Mouse (Mus musculus) G1E (cell line): Measurements from ENCODE around the gene Olfr248. TPM values are rescaled to one million over a fixed set of nuclear protein-coding genes. Genes with fewer than 3 reads are reported as not detected.
"Not testable (repeated sequence)": the region's sequence is repeated elsewhere in the genome, so short reads cannot be mapped to it uniquely, and the experiment has no call there.

Experiments used
- ATAC-seq: 2 replicates; pipeline ENCODE4 v1.8.0; 2016; ENCODE audit warnings: mild to moderate bottlenecking; ENCODE audit not compliant: insufficient number of reproducible peaks, poor library complexity, low FRiP score, severe bottlenecking; ENCODE audit errors: extremely low read depth
- DNase-seq: peaks from one replicate; pipeline ENCODE4 v3.0.0; 2012; ENCODE audit warnings: low spot score
- H3K27me3 ChIP-seq: 2 replicates; pipeline ENCODE4 v1.6.1; 2012; ENCODE audit warnings: mild to moderate bottlenecking, low read length, inconsistent platforms; ENCODE audit not compliant: insufficient read depth
- H3K36me3 ChIP-seq: replicated peaks from 2 replicates; pipeline ENCODE3; 2012; ENCODE audit warnings: mild to moderate bottlenecking, inconsistent platforms
- H3K4me1 ChIP-seq: 2 replicates; pipeline ENCODE4 v1.6.1; 2012; ENCODE audit warnings: low read depth, low read length, inconsistent platforms, mixed read lengths; ENCODE audit not compliant: insufficient read depth
- H3K4me3 ChIP-seq: 2 replicates; pipeline ENCODE4 v1.5.1; 2012; ENCODE audit warnings: low read depth, mild to moderate bottlenecking, inconsistent platforms, low read length, moderate library complexity, mixed read lengths
- H3K9me3 ChIP-seq: replicated peaks from 2 replicates; pipeline ENCODE4 v1.6.1; 2012; ENCODE audit warnings: inconsistent platforms
- CTCF ChIP-seq: IDR thresholded peaks from 2 replicates; pipeline ENCODE4 v1.5.1; 2012; ENCODE audit warnings: low read depth, low read length, inconsistent platforms, mixed read lengths
- GATA1 ChIP-seq: IDR thresholded peaks from 2 replicates; pipeline ENCODE4 v1.6.1; 2012; ENCODE audit warnings: borderline replicate concordance, low read length, inconsistent platforms, mixed read lengths
- GATA2 ChIP-seq: IDR thresholded peaks from 2 replicates; pipeline ENCODE4 v1.6.1; 2012; ENCODE audit warnings: low read depth, low read length, inconsistent platforms, borderline replicate concordance
- POLR2AphosphoS5 ChIP-seq: IDR thresholded peaks from 2 replicates; pipeline ENCODE4 v1.6.1; 2012; ENCODE audit warnings: low read depth, low read length, inconsistent platforms; ENCODE audit not compliant: insufficient replicate concordance
- TAL1 ChIP-seq: conservative IDR thresholded peaks from 2 replicates; pipeline ENCODE4 v1.6.1; 2012; ENCODE audit warnings: low read depth, low read length, inconsistent platforms, mixed read lengths
- polyA plus RNA-seq: library from polyadenylated mRNA; stranded (reverse); fragments of >175 nt; gene quantifications from 2 replicates; pipeline ENCODE4 v1.2.3, GENCODE M21; 2012
- total RNA-seq, 2 experiments: library from RNA; stranded (forward) in 1 of 2; stranded (reverse) in 1 of 2; fragments of 200-1000 nt in 1 of 2; fragments of >200 nt in 1 of 2; fragmentation: Nextera tagmentation in 1 of 2; gene quantifications; 2 replicates each; pipeline ENCODE4 v1.2.3; 2014 to 2017

The Olfr248 gene
- total RNA-seq (2014; fragmentation: Nextera tagmentation) (not detected in 2 replicates), total RNA-seq (2017) (0.12 TPM in 1 of 2 replicates, not detected in the other), polyA plus RNA-seq (not detected in 2 replicates)

GRCm38 (mm10) chr1:174390746-174391145 is at the start of gene Olfr248:
Gene Olfr248, plus strand, starts transcription at chr1:174391046.
- no peak for DNase-seq
- Histone ChIP-seq H3K4me3 (no peak within 1 kb of the TSS), H3K36me3 (no peaks in the 10 kb centered on the region), H3K4me1 (no peaks in the 10 kb centered on the region), H3K9me3 (no peaks in the 10 kb centered on the region), H3K27me3 (no peaks in the 10 kb centered on the region)
- ATAC-seq, result no peak
- no peak for TF ChIP-seq TAL1
- no peak for TF ChIP-seq POLR2AphosphoS5
- no peak for TF ChIP-seq CTCF
- TF ChIP-seq GATA2, result no peak
- no peak for TF ChIP-seq GATA1

- not testable (repeated sequence) for H3K4me1 ChIP-seq, H3K36me3 ChIP-seq, H3K9me3 ChIP-seq, ATAC-seq, DNase-seq, H3K4me3 ChIP-seq, H3K27me3 ChIP-seq
These were observed 37.2 kb upstream of the Olfr248 start for GRCm38 (mm10) chr1:174353636-174354035.

DNA sequence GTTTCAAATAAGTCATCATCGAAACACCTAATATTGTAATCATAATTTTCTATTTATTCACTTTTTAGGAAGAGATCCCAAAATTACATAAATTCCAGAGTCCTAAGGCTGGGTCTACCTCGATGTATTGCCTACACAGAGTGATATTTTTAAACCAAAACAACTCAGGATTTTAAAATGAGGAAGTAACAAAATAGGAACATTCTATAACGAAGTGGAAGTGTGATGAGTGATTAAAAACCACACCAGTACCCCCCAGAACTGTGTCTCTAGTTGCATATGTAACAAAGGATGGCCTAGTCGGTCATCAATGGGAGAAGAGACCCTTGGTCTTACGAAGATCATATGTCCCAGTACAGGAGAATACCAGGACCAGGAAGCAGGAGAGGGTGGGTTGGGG is 36.2 kb upstream of the Olfr248 start:
- Histone ChIP-seq H3K4me3 (no peak overlapping the region), H3K36me3 (no peaks in the 10 kb centered on the region), H3K4me1 (no peaks in the 10 kb centered on the region), H3K9me3 (no peaks in the 10 kb centered on the region), H3K27me3 (no peaks in the 10 kb centered on the region)
- TF ChIP-seq TAL1 (no peak), GATA1 (no peak), GATA2 (no peak), CTCF (no peak), POLR2AphosphoS5 (no peak)
- DNase-seq (no peak), ATAC-seq (no peak)

DNA sequence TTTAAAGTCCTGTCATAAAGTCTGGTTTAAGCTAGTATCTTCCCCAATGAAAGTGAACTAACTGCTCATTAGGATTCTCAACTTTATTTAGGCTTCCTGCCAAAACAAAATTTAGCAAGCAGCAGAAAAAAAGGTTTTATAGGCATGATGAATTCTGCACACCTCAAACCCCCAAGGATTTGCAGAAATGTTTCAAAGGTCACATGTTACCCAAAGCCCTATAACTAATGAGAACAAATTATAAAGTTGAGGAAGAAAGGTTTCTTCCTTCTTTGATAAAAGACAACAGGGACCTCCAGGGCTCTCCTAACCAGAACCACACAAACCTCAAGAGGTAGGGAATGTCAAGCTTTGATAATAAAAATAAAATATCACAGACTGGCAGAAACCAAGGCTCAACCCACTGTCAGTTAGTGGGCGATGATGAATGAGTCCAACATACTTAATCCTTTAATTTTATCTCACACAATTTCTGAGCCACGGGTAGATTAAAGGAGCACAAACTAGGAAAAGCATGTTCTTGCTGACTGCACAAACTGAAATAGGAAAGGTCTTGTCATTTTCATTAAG is 25.9 kb upstream of the Olfr248 start, which contains the start of gene Olfr417:
Olfr417 (plus strand) TSS at position 241 of the 570 bp plus-strand sequence.
- no peak for ATAC-seq

DNA sequence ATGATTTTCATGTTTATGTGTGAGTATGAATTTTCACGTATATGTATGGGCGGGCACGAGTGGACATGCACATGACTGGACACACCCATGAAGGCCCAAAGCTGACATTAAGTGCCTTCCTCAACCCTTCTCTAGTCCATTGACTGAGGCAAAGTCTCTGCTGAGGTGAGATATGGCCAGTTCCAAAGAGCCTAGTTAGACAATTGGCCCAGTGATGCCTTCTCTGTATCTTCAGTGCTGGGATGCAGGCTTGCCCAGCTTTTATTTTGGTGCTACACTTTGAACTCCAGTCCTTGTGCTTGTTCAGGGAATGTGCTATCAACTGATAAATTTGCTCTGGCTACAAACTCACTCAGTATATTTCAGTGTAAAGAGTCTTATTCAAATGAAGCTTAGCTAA is 17.0 kb upstream of the Olfr248 start:
- TF ChIP-seq CTCF, result no peak
- no peak for TF ChIP-seq POLR2AphosphoS5
- no peak for TF ChIP-seq GATA2
- no peak for TF ChIP-seq TAL1
- no peak for TF ChIP-seq GATA1
- no peaks in the 10 kb centered on the region for H3K9me3 ChIP-seq

More for the DNA sequence above, 25.9 kb upstream of the Olfr248 start, which contains the start of gene Olfr417:
- Histone ChIP-seq H3K4me1 (no peaks in the 10 kb centered on the region), H3K9me3 (no peaks in the 10 kb centered on the region), H3K27me3 (no peaks in the 10 kb centered on the region), H3K4me3 (no peak within 1 kb of the TSS), H3K36me3 (no peaks in the 10 kb centered on the region)
- TF ChIP-seq CTCF (no peak), GATA2 (no peak), TAL1 (no peak), GATA1 (no peak), POLR2AphosphoS5 (no peak)
- DNase-seq, result no peak

DNA sequence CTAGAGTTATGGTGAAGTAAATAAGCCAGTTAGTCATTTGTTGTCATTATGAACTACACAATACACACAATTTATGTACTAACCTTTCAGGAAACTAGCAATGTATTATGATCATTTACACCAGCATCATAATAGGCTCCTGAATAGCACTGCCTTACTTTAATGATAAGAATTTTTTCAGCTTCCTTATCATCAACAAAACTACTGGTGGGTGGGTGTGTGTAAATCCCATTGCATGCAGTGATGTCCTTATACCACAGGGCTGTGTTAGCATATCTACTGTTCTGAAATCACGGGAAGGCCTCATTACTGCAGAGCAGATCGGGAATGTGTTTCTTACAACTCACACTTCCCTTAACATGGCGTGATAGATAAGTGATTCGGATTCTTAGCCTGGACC is 32.1 kb downstream of the Olfr248 start:
- no peak overlapping the region for H3K4me3 ChIP-seq
- TF ChIP-seq TAL1 (no peak), POLR2AphosphoS5 (no peak), GATA2 (no peak), CTCF (no peak), GATA1 (no peak)
- no peaks in the 10 kb centered on the region for H3K36me3 ChIP-seq
- H3K4me1 ChIP-seq, result no peaks in the 10 kb centered on the region
- ATAC-seq (no peak), DNase-seq (no peak)
- no peaks in the 10 kb centered on the region for H3K27me3 ChIP-seq
- no peaks in the 10 kb centered on the region for H3K9me3 ChIP-seq

More for the DNA sequence above, 17.0 kb upstream of the Olfr248 start:
- DNase-seq (no peak), ATAC-seq (no peak)
- H3K27me3 ChIP-seq, result no peaks in the 10 kb centered on the region
- H3K36me3 ChIP-seq, result no peaks in the 10 kb centered on the region
- no peak overlapping the region for H3K4me3 ChIP-seq
- no peaks in the 10 kb centered on the region for H3K4me1 ChIP-seq

GRCm38 (mm10) chr1:174423764-174424163 is 32.9 kb downstream of the Olfr248 start, which contains the start of gene Olfr414:
Gene Olfr414, plus strand, starts transcription at chr1:174424064.
- no peak for TF ChIP-seq POLR2AphosphoS5
- no peak for TF ChIP-seq GATA2
- TF ChIP-seq GATA1, result no peak
- no peak for TF ChIP-seq CTCF
- TF ChIP-seq TAL1, result no peak
- DNase-seq (no peak), ATAC-seq (no peak)
- Histone ChIP-seq H3K9me3 (no peaks in the 10 kb centered on the region), H3K4me3 (no peak within 1 kb of the TSS), H3K27me3 (no peaks in the 10 kb centered on the region), H3K36me3 (no peaks in the 10 kb centered on the region), H3K4me1 (no peaks in the 10 kb centered on the region)
